Mouse (Mus musculus): ENCODE data around the gene Topaz1. TPM values are rescaled to one million over a fixed set of nuclear protein-coding genes. Genes with fewer than 3 reads are reported as not detected.
A peak's percentile ranks its signal among the peaks of the same experiment; 100 is the strongest.

Topaz1 gene
- polyA plus RNA-seq, 1 experiment = not detected

DNA sequence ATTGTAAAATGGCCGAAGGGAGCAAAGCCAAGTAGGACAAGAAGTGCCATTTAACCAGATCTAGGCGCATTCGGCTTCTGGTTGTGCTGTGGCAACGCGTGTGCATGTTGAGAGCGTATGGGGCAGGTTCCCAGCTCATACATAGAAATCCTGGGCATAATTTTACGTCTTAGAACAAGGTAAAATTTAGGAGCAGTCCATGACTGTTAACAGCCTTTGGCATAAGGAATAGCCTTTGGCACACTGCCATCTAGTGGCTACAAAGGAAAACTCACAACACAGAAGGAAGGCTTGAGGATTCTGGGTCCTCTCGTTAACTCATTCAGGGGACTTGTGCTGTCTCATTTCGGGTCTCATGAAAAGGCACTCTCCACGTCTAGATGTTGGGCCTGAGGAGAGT, 17.6 kb upstream of the Topaz1 start:
- 17% methylated on average over 10 of the region's 10 CpGs for WGBS
- no peaks in the 10 kb centered on the region for H3K4me1 ChIP-seq (ENCODE audit: control insufficient read depth, insufficient read depth, insufficient read length, low read length)
- TF ChIP-seq POLR2A (IDR thresholded peaks at IDR 0.05; ENCODE audit: low read depth, low read length) = no peak
- TF ChIP-seq CTCF (IDR thresholded peaks at IDR 0.05; ENCODE audit: extremely low read depth, insufficient read length, insufficient replicate concordance, low read depth, low read length) = no peak
- no peak overlapping the region for H3K27ac ChIP-seq (ENCODE audit: insufficient read depth, low read depth, low read length)
- H3K36me3 ChIP-seq (ENCODE audit: control insufficient read depth, insufficient read depth, low read length) = no peaks in the 10 kb centered on the region
- no peaks in the 10 kb centered on the region for H3K27me3 ChIP-seq (ENCODE audit: control insufficient read depth, insufficient read depth, low read length)
- no peak overlapping the region for H3K4me3 ChIP-seq (ENCODE audit: low read depth, low read length)

DNA sequence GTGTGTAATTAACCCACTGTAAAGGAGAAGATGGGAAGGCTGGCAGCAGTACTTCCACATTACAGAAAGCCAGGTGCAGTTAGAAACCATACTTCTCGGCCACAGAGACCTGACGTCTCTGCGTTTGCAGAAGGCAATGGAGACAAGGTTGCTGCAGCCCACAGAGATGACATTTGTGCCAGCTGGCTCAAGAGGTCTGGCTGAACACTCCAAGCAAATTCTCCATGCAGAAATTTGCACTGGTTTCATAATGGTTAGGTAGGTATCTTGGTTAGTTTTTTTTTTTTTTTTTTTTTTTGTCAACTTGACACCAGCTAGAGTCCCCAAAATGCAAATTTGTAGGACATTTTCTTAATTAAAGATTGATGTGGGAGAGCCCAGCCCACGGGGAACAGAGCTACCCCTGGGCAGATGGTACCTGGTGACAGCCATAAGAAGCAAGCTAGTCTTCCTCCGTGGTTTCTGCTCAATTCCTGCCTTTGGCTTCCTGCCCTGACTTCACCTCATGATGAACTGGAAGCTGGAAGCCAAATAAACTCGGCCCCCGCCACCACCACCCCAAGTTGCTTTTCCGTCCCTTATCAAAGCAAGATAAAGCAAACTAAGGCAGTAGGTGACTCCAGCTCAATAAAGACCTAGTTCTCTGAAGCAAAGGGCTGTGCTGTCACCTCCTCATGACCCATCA, 14.9 kb upstream of the Topaz1 start:
- H3K36me3 ChIP-seq (ENCODE audit: control insufficient read depth, insufficient read depth, low read length) = no peaks in the 10 kb centered on the region
- no peak overlapping the region for H3K4me3 ChIP-seq (ENCODE audit: low read depth, low read length)
- TF ChIP-seq POLR2A (IDR thresholded peaks at IDR 0.05; ENCODE audit: low read depth, low read length) (no peak), CTCF (IDR thresholded peaks at IDR 0.05; ENCODE audit: extremely low read depth, insufficient read length, insufficient replicate concordance, low read depth, low read length) (no peak)
- no peaks in the 10 kb centered on the region for H3K4me1 ChIP-seq (ENCODE audit: control insufficient read depth, insufficient read depth, insufficient read length, low read length)
- 31% methylated on average over 8 of the region's 8 CpGs for WGBS
- no peaks in the 10 kb centered on the region for H3K27me3 ChIP-seq (ENCODE audit: control insufficient read depth, insufficient read depth, low read length)
- no peak overlapping the region for H3K27ac ChIP-seq (ENCODE audit: insufficient read depth, low read depth, low read length)

DNA sequence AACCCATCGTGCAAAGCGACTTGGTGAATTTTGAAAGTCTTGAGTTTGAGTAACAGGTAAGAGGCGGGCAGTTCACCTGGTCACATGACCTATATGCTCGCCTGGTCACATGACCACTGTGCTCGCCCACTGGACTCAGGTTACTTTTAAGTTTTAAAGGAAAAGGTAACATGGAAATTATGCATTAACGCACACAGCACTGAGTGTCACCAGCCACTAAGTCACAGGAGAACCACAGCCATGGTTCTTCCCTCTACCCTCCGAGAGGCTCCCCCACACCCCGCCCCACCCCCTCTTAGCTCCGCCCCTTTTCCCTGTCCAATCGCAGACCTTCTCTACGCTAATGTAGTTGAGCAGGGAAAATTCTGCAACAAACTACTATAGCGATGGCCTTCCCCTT, 13.9 kb upstream of the Topaz1 start:
- no peak overlapping the region for H3K27ac ChIP-seq (ENCODE audit: insufficient read depth, low read depth, low read length)
- 41% methylated on average over 12 of the region's 12 CpGs for WGBS
- no peaks in the 10 kb centered on the region for H3K4me1 ChIP-seq (ENCODE audit: control insufficient read depth, insufficient read depth, insufficient read length, low read length)
- peak overlapping the region; percentile 41 for H3K4me3 ChIP-seq (ENCODE audit: low read depth, low read length)
- no peaks in the 10 kb centered on the region for H3K36me3 ChIP-seq (ENCODE audit: control insufficient read depth, insufficient read depth, low read length)
- H3K27me3 ChIP-seq (ENCODE audit: control insufficient read depth, insufficient read depth, low read length) = no peaks in the 10 kb centered on the region
- TF ChIP-seq POLR2A (IDR thresholded peaks at IDR 0.05; ENCODE audit: low read depth, low read length) = no peak
- no peak for TF ChIP-seq CTCF (IDR thresholded peaks at IDR 0.05; ENCODE audit: extremely low read depth, insufficient read length, insufficient replicate concordance, low read depth, low read length)

DNA sequence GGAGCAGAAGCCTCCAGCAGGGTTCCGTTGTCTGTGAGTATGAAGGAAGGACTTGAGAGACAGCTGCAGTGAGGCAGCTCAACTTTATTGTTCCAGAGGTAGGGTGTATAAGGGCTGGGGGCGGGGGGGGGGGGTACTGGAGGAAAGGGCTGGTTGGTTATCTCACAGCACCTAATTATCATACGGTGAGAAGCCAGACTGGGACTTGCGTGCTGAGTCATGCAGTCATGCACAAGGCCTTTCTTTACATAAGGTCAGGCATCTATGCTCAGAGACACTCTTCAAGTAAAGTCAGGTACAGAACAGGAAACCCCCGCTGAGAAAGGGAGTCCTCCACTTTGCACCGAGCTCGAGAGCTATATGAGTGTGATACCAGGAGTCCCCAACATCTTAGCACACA, 12.2 kb upstream of the Topaz1 start:
- Histone ChIP-seq H3K36me3 (ENCODE audit: control insufficient read depth, insufficient read depth, low read length) (no peaks in the 10 kb centered on the region), H3K27me3 (ENCODE audit: control insufficient read depth, insufficient read depth, low read length) (no peaks in the 10 kb centered on the region), H3K4me1 (ENCODE audit: control insufficient read depth, insufficient read depth, insufficient read length, low read length) (no peaks in the 10 kb centered on the region), H3K4me3 (ENCODE audit: low read depth, low read length) (no peak overlapping the region), H3K27ac (ENCODE audit: insufficient read depth, low read depth, low read length) (no peak overlapping the region)
- TF ChIP-seq POLR2A (IDR thresholded peaks at IDR 0.05; ENCODE audit: low read depth, low read length) (no peak), CTCF (IDR thresholded peaks at IDR 0.05; ENCODE audit: extremely low read depth, insufficient read length, insufficient replicate concordance, low read depth, low read length) (no peak)
- WGBS = 61% methylated on average over 7 of the region's 7 CpGs

GRCm38 (mm10) chr9:122736001-122736400, 11.1 kb upstream of the Topaz1 start:
- Histone ChIP-seq H3K4me3 (ENCODE audit: low read depth, low read length) (no peak overlapping the region), H3K4me1 (ENCODE audit: control insufficient read depth, insufficient read depth, insufficient read length, low read length) (no peaks in the 10 kb centered on the region), H3K36me3 (ENCODE audit: control insufficient read depth, insufficient read depth, low read length) (no peaks in the 10 kb centered on the region), H3K27ac (ENCODE audit: insufficient read depth, low read depth, low read length) (no peak overlapping the region), H3K27me3 (ENCODE audit: control insufficient read depth, insufficient read depth, low read length) (no peaks in the 10 kb centered on the region)
- WGBS = 42% methylated on average over 2 of the region's 2 CpGs
- TF ChIP-seq POLR2A (IDR thresholded peaks at IDR 0.05; ENCODE audit: low read depth, low read length) (no peak), CTCF (IDR thresholded peaks at IDR 0.05; ENCODE audit: extremely low read depth, insufficient read length, insufficient replicate concordance, low read depth, low read length) (no peak)

DNA sequence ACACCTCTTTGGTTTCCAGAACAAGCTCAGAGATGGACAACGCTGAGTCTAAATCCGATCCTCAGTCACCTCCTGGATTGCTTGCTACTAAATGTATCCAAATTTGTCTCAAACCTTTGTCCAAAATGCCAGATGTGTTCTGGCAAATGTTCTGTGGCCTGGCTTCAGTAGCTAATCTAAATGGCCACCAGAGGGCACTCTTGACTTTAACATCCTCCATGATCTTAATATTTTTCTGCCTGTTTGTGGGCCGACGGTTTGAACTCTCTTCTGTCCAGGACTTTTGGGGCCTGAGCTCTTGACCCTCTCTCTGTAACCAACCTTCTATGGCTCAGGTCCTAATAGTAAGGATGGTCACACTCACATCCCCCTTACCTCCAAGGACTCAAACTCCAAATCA, 10.4 kb upstream of the Topaz1 start:
- TF ChIP-seq POLR2A (IDR thresholded peaks at IDR 0.05; ENCODE audit: low read depth, low read length) (no peak), CTCF (IDR thresholded peaks at IDR 0.05; ENCODE audit: extremely low read depth, insufficient read length, insufficient replicate concordance, low read depth, low read length) (no peak; the same call in 1 of the 2 replicates)
- Histone ChIP-seq H3K4me3 (ENCODE audit: low read depth, low read length) (no peak overlapping the region), H3K27me3 (ENCODE audit: control insufficient read depth, insufficient read depth, low read length) (no peaks in the 10 kb centered on the region), H3K4me1 (ENCODE audit: control insufficient read depth, insufficient read depth, insufficient read length, low read length) (no peaks in the 10 kb centered on the region), H3K36me3 (ENCODE audit: control insufficient read depth, insufficient read depth, low read length) (no peaks in the 10 kb centered on the region), H3K27ac (ENCODE audit: insufficient read depth, low read depth, low read length) (no peak overlapping the region)
- 16% methylated on average over 4 of the region's 4 CpGs for WGBS

DNA sequence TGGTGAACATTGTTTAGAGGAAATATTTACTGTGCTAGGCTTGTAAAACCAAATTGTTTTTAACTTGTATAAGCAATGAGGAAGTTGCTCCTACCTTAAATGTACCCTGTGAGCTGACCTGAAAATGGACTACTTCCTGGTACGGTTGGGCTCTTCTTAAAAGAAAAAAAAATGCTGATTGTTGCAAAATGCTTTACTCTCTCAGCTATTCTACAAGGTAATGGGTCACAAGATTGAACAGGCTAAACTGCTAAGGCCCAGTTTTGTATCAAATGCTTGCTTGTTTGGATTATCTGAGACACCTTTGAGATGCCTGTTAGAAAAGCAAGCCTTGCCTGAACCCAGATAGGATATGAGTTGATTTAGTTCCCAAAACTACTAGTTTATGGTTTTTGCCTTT, 1.3 kb upstream of the Topaz1 start:
- Histone ChIP-seq H3K36me3 (ENCODE audit: control insufficient read depth, insufficient read depth, low read length) (no peaks in the 10 kb centered on the region), H3K4me1 (ENCODE audit: control insufficient read depth, insufficient read depth, insufficient read length, low read length) (no peaks in the 10 kb centered on the region), H3K27ac (ENCODE audit: insufficient read depth, low read depth, low read length) (no peak overlapping the region), H3K4me3 (ENCODE audit: low read depth, low read length) (no peak overlapping the region), H3K27me3 (ENCODE audit: control insufficient read depth, insufficient read depth, low read length) (no peaks in the 10 kb centered on the region)
- no peak for TF ChIP-seq POLR2A (IDR thresholded peaks at IDR 0.05; ENCODE audit: low read depth, low read length)
- no peak for TF ChIP-seq CTCF (IDR thresholded peaks at IDR 0.05; ENCODE audit: extremely low read depth, insufficient read length, insufficient replicate concordance, low read depth, low read length)
- WGBS = 20% methylated on average over 1 of the region's 1 CpGs

All from small intestine, adult 2 months (tissue).